Mouse (Mus musculus) G1E (cell line): ENCODE measurements around the gene Jaml. TPM values are rescaled to one million over a fixed set of nuclear protein-coding genes. Genes with fewer than 3 reads are reported as not detected.

Experiments
- ATAC-seq: 2 replicates; pipeline ENCODE4 v1.8.0; 2016; ENCODE audit warnings: mild to moderate bottlenecking; ENCODE audit not compliant: insufficient number of reproducible peaks, poor library complexity, low FRiP score, severe bottlenecking; ENCODE audit errors: extremely low read depth
- DNase-seq: peaks from one replicate; pipeline ENCODE4 v3.0.0; 2012; ENCODE audit warnings: low spot score
- H3K27me3 ChIP-seq: 2 replicates; pipeline ENCODE4 v1.6.1; 2012; ENCODE audit warnings: mild to moderate bottlenecking, low read length, inconsistent platforms; ENCODE audit not compliant: insufficient read depth
- H3K36me3 ChIP-seq: replicated peaks from 2 replicates; pipeline ENCODE3; 2012; ENCODE audit warnings: mild to moderate bottlenecking, inconsistent platforms
- H3K4me1 ChIP-seq: 2 replicates; pipeline ENCODE4 v1.6.1; 2012; ENCODE audit warnings: low read depth, low read length, inconsistent platforms, mixed read lengths; ENCODE audit not compliant: insufficient read depth
- H3K4me3 ChIP-seq: 2 replicates; pipeline ENCODE4 v1.5.1; 2012; ENCODE audit warnings: low read depth, mild to moderate bottlenecking, inconsistent platforms, low read length, moderate library complexity, mixed read lengths
- H3K9me3 ChIP-seq: replicated peaks from 2 replicates; pipeline ENCODE4 v1.6.1; 2012; ENCODE audit warnings: inconsistent platforms
- CTCF ChIP-seq: IDR thresholded peaks from 2 replicates; pipeline ENCODE4 v1.5.1; 2012; ENCODE audit warnings: low read depth, low read length, inconsistent platforms, mixed read lengths
- GATA1 ChIP-seq: IDR thresholded peaks from 2 replicates; pipeline ENCODE4 v1.6.1; 2012; ENCODE audit warnings: borderline replicate concordance, low read length, inconsistent platforms, mixed read lengths
- GATA2 ChIP-seq: IDR thresholded peaks from 2 replicates; pipeline ENCODE4 v1.6.1; 2012; ENCODE audit warnings: low read depth, low read length, inconsistent platforms, borderline replicate concordance
- POLR2AphosphoS5 ChIP-seq: IDR thresholded peaks from 2 replicates; pipeline ENCODE4 v1.6.1; 2012; ENCODE audit warnings: low read depth, low read length, inconsistent platforms; ENCODE audit not compliant: insufficient replicate concordance
- TAL1 ChIP-seq: conservative IDR thresholded peaks from 2 replicates; pipeline ENCODE4 v1.6.1; 2012; ENCODE audit warnings: low read depth, low read length, inconsistent platforms, mixed read lengths
- polyA plus RNA-seq: library from polyadenylated mRNA; stranded (reverse); fragments of >175 nt; gene quantifications from 2 replicates; pipeline ENCODE4 v1.2.3, GENCODE M21; 2012
- total RNA-seq, 2 experiments: library from RNA; stranded (forward) in 1 of 2; stranded (reverse) in 1 of 2; fragments of 200-1000 nt in 1 of 2; fragments of >200 nt in 1 of 2; fragmentation: Nextera tagmentation in 1 of 2; gene quantifications; 2 replicates each; pipeline ENCODE4 v1.2.3; 2014 to 2017

The Jaml gene
- total and polyA plus RNA-seq, 3 experiments = not detected

DNA sequence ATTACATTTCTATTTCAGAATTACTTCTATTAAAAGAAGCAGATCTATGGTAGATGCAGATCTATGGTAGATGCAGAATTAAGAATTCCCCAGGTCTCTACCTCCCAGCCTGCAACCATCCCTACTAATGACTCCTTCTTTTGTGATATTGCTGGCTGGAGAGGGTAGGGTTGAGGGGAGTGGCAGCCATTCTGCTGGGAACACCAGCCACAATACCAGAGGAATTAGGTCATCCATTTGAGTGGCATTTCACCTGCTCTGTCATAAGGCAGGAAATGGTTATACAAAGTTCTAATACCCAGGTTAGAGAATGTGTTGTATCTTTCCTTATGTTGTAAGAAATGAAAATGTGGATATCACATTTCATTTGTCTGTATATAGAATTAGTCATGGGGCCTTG lies 9.1 kb downstream of the Jaml start:
- no peaks in the 10 kb centered on the region for H3K36me3 ChIP-seq
- TF ChIP-seq GATA1 = no peak
- TF ChIP-seq CTCF = no peak
- TF ChIP-seq POLR2AphosphoS5 = no peak
- no peak for TF ChIP-seq TAL1
- TF ChIP-seq GATA2 = no peak
- no peaks in the 10 kb centered on the region for H3K4me1 ChIP-seq
- H3K9me3 ChIP-seq = no peaks in the 10 kb centered on the region
- H3K27me3 ChIP-seq = peaks cover 24% of the 10 kb centered on the region
- ATAC-seq = no peak
- H3K4me3 ChIP-seq = no peak overlapping the region
- DNase-seq = no peak

DNA sequence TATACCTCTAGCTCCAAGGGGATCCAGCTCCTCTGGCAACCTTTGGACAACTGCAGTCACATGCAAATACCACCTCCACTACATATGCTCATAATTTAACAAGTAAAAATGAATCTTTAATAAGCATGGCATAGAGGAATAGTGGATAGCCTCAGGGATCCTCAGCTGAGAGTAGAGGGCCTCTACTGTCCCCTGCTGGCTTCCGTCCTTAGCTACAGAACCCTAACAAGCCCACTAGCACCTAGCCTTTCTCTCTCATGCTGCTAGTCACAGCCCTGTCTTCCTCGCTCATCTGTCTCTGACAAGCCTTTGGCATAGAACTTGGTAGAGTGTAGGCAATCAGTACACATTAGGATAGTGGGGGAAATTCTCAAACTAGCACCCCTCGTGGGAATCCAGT lies 11.8 kb downstream of the Jaml start:
- ATAC-seq (no peak), DNase-seq (no peak)
- Histone ChIP-seq H3K27me3 (peaks cover 18% of the 10 kb centered on the region), H3K4me3 (no peak overlapping the region), H3K9me3 (no peaks in the 10 kb centered on the region), H3K4me1 (no peaks in the 10 kb centered on the region), H3K36me3 (no peaks in the 10 kb centered on the region)
- TF ChIP-seq POLR2AphosphoS5 (no peak), TAL1 (no peak), GATA2 (no peak), CTCF (no peak), GATA1 (no peak)

DNA sequence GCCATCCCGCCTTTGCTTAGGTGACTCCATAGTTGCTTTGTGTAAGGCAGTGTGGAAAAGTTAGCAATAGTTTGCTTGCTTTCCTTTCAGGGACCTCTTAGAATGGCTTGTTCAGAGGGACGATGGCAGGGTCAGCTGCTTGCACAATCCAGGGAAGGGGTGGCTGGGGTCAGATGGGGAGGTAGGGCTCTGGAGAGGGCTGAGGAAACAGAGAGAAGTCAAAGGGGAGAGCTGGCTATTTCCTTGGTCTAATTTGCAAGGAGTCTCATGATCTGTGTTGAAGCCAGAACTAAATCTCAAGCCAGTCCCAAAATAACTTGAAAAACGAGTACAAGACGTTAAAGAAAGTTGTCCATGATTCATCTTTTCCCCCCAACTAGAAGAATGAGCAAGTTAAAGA lies 13.7 kb downstream of the Jaml start:
- DNase-seq = no peak
- Histone ChIP-seq H3K27me3 (peaks cover 13% of the 10 kb centered on the region), H3K4me1 (no peaks in the 10 kb centered on the region), H3K4me3 (no peak overlapping the region), H3K36me3 (no peaks in the 10 kb centered on the region), H3K9me3 (no peaks in the 10 kb centered on the region)
- no peak for ATAC-seq
- TF ChIP-seq GATA2 (no peak), POLR2AphosphoS5 (no peak), TAL1 (no peak), GATA1 (no peak), CTCF (no peak)

DNA sequence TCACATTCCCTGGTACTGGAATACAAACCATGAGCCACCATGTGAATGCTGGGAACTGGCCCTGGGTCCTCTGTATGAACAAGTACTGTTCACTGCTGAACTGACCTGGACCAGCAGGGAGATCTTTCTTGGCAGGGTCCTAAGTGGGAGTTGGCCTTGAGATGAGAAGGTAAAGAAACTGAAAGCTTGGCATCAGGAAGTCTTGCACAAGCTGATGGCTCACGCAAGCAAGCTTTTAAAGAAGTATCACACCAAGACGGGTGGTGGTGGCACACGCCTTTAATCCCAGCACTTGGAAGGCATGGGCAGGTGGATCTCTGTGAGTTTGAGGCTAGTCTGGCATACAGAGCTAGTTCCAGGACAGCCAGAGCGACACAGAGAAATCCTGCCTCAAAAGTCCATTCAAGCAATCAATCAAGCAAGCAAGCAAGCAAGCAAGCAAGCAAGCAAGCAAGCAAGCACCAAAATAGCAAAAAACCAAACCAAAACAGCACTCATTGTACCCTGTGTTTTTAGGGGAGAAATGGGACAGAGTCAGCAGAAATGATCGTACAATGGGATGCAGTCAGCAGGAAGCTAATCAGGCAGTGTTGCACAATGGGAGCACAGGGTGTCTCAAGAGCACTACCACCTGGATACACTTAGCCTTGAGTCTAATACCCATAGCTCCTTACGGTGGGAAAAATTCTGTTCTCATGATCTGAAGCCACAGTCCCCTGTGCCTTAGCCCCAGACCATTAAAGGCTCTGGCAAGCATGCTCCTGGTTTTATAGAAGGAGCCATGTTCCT lies 16.4 kb downstream of the Jaml start:
- no peak for ATAC-seq
- no peak overlapping the region for H3K4me3 ChIP-seq
- no peaks in the 10 kb centered on the region for H3K36me3 ChIP-seq
- DNase-seq = no peak
- H3K4me1 ChIP-seq = no peaks in the 10 kb centered on the region
- TF ChIP-seq POLR2AphosphoS5 = no peak
- TF ChIP-seq GATA1 = no peak
- TF ChIP-seq TAL1 = no peak
- TF ChIP-seq GATA2 = no peak
- H3K27me3 ChIP-seq = peaks cover 13% of the 10 kb centered on the region
- H3K9me3 ChIP-seq = no peaks in the 10 kb centered on the region

DNA sequence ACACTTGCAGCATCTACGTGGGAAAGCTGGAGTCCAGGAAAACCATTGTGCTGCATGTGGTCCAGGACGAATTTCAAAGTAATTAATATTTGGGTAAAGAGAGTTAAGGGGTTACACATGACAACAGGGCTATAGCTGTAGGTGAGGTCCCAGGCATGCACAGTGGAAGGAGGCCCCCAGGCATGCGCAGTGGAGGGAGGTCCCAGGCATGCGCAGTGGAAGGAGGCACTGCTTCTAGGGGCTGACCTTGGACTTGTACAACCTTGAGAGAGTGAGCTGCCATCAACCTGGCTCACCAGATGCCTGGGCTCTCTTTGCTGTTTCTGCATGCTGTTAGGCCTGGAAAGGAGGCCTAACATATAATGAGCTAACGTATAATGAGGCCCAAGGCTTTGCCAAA lies 18.9 kb downstream of the Jaml start:
- TF ChIP-seq TAL1 = no peak
- no peak for TF ChIP-seq GATA2
- no peak for TF ChIP-seq CTCF
- TF ChIP-seq POLR2AphosphoS5 = no peak
- no peak for TF ChIP-seq GATA1
- ATAC-seq (no peak), DNase-seq (no peak)
- H3K27me3 ChIP-seq = peaks cover 3% of the 10 kb centered on the region; the same call in 1 of the 2 replicates
- no peaks in the 10 kb centered on the region for H3K9me3 ChIP-seq
- no peaks in the 10 kb centered on the region for H3K4me1 ChIP-seq
- no peak overlapping the region for H3K4me3 ChIP-seq
- no peaks in the 10 kb centered on the region for H3K36me3 ChIP-seq

DNA sequence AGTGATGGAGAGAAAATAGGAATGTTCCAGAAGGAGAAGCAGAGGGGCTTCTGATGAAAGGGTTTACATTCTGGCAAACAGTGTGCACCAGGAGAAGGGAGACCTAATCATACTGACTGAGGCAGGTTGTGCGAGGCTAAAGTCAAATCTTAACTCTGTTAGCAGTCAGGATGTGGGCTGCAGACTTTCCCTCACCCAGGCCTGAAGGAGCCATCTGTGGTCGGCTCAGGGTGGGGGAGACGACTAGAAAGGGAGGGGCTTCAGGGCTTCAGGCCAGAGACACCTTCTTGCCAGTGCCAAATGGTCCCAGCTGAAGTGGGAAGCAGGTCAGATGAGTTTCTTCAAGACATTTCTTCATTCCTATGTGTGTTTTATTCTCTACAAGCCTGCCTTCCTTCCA lies 19.4 kb downstream of the Jaml start:
- Histone ChIP-seq H3K36me3 (no peaks in the 10 kb centered on the region), H3K4me1 (no peaks in the 10 kb centered on the region), H3K27me3 (peaks cover 3% of the 10 kb centered on the region; the same call in 1 of the 2 replicates), H3K9me3 (no peaks in the 10 kb centered on the region), H3K4me3 (no peak overlapping the region)
- TF ChIP-seq GATA1 (no peak), CTCF (no peak), POLR2AphosphoS5 (no peak), TAL1 (no peak), GATA2 (no peak)
- DNase-seq = no peak
- ATAC-seq = no peak
